Mouse (Mus musculus) stomach, embryonic 15.5 days (tissue): ENCODE results near the gene Atp8a1. TPM values are rescaled to one million over a fixed set of nuclear protein-coding genes. Genes with fewer than 3 reads are reported as not detected.

Experiments
- ATAC-seq: fragments of 200-750 bp; cut with Nextera tagmentation; 2 replicates; pipeline ENCODE4 v1.8.0; 2017; ENCODE audit warnings: low read depth, moderate number of reproducible peaks, moderate TSS enrichment; ENCODE audit not compliant: insufficient read depth, low FRiP score
- H3K27ac ChIP-seq: fragments of 300-500 bp; sonication (generic); 2 replicates; pipeline ENCODE4 v1.5.1; 2015; ENCODE audit warnings: mild to moderate bottlenecking, inconsistent platforms
- H3K27me3 ChIP-seq: fragments of 300-500 bp; sonication (generic); replicated peaks from 2 replicates; pipeline ENCODE4 v1.6.1; 2015; ENCODE audit warnings: inconsistent platforms
- H3K36me3 ChIP-seq: fragments of 300-500 bp; sonication (generic); 2 replicates; pipeline ENCODE4 v1.6.1; 2015; ENCODE audit warnings: inconsistent platforms
- H3K4me1 ChIP-seq: fragments of 300-500 bp; sonication (generic); 2 replicates; pipeline ENCODE4 v1.6.1; 2015; ENCODE audit warnings: inconsistent platforms
- H3K4me2 ChIP-seq: fragments of 300-500 bp; sonication (generic); 2 replicates; pipeline ENCODE4 v1.6.1; 2015; ENCODE audit warnings: mild to moderate bottlenecking, inconsistent platforms
- H3K4me3 ChIP-seq: fragments of 300-500 bp; sonication (generic); replicated peaks from 2 replicates; pipeline ENCODE4 v1.5.1; 2015; ENCODE audit warnings: inconsistent platforms
- H3K9ac ChIP-seq: fragments of 300-500 bp; sonication (generic); 2 replicates; pipeline ENCODE4 v1.6.1; 2015; ENCODE audit warnings: inconsistent platforms
- H3K9me3 ChIP-seq: fragments of 300-500 bp; sonication (generic); 2 replicates; pipeline ENCODE4 v1.6.1; 2016; ENCODE audit warnings: inconsistent platforms
- WGBS: fragments of 180-500 bp; shearing (Covaris S2); methylation state at CpG from one replicate; pipeline ENCODE4 v1.1.7; 2015; 5-methylcytosine and 5-hydroxymethylcytosine counted together
- polyA plus RNA-seq: library from polyadenylated mRNA; unstranded; fragments of >200 nt; fragmentation: Nextera tagmentation; extraction: Ambion mirVana; gene quantifications from 2 replicates; pipeline ENCODE4 v1.2.1, GENCODE M21; 2015

Gene Atp8a1
- polyA plus RNA-seq, 1 experiment from 2014 or later, result 13.5 TPM

- ATAC-seq, result no peak
- WGBS, result 69% methylated on average over 14 of the region's 14 CpGs
Observed at GRCm38 (mm10) chr5:67655696-67656519, 191.3 kb downstream of the Atp8a1 start.

GRCm38 (mm10) chr5:67654572-67654971 lies 192.7 kb downstream of the Atp8a1 start:
- no peak for ATAC-seq
- Histone ChIP-seq H3K27ac (no peak overlapping the region), H3K4me3 (no peak overlapping the region), H3K9me3 (no peaks in the 10 kb centered on the region), H3K36me3 (no peaks in the 10 kb centered on the region), H3K4me2 (no peak overlapping the region), H3K9ac (no peak overlapping the region), H3K27me3 (no peaks in the 10 kb centered on the region), H3K4me1 (no peaks in the 10 kb centered on the region)
- WGBS, result 85% methylated on average over 5 of the region's 5 CpGs

More at GRCm38 (mm10) chr5:67655696-67656519, 191.3 kb downstream of the Atp8a1 start:
- Histone ChIP-seq H3K36me3 (no peaks in the 10 kb centered on the region), H3K9ac (no peak overlapping the region), H3K27me3 (no peaks in the 10 kb centered on the region), H3K27ac (no peak overlapping the region), H3K4me2 (no peak overlapping the region), H3K4me3 (no peak overlapping the region), H3K9me3 (no peaks in the 10 kb centered on the region), H3K4me1 (no peaks in the 10 kb centered on the region)

- whole genome bisulfite sequencing, result 90% methylated on average over 3 of the region's 3 CpGs
- no peaks in the 10 kb centered on the region for H3K36me3 ChIP-seq
- H3K4me2 ChIP-seq, result no peak overlapping the region
Observed at GRCm38 (mm10) chr5:67653543-67653942, 193.7 kb downstream of the Atp8a1 start.

GRCm38 (mm10) chr5:67652468-67652867 lies 194.8 kb downstream of the Atp8a1 start:
- H3K4me1 ChIP-seq, result no peaks in the 10 kb centered on the region
- 38% methylated on average over 4 of the region's 4 CpGs for WGBS
- H3K4me3 ChIP-seq, result no peak overlapping the region
- H3K36me3 ChIP-seq, result no peaks in the 10 kb centered on the region
- no peaks in the 10 kb centered on the region for H3K27me3 ChIP-seq
- no peak overlapping the region for H3K27ac ChIP-seq
- H3K9ac ChIP-seq, result no peak overlapping the region
- ATAC-seq, result peak; percentile 53; the same call in 1 of the 2 replicates
- no peaks in the 10 kb centered on the region for H3K9me3 ChIP-seq
- no peak overlapping the region for H3K4me2 ChIP-seq

More at GRCm38 (mm10) chr5:67653543-67653942, 193.7 kb downstream of the Atp8a1 start:
- no peaks in the 10 kb centered on the region for H3K27me3 ChIP-seq
- no peaks in the 10 kb centered on the region for H3K9me3 ChIP-seq
- H3K9ac ChIP-seq, result no peak overlapping the region
- H3K4me3 ChIP-seq, result no peak overlapping the region
- no peak for ATAC-seq
- no peak overlapping the region for H3K27ac ChIP-seq
- no peaks in the 10 kb centered on the region for H3K4me1 ChIP-seq

- ATAC-seq, result no peak
- Histone ChIP-seq H3K4me2 (no peak overlapping the region), H3K27ac (no peak overlapping the region), H3K9ac (no peak overlapping the region), H3K36me3 (no peaks in the 10 kb centered on the region), H3K4me1 (no peaks in the 10 kb centered on the region), H3K4me3 (no peak overlapping the region), H3K9me3 (no peaks in the 10 kb centered on the region), H3K27me3 (no peaks in the 10 kb centered on the region)
- 88% methylated on average over 5 of the region's 5 CpGs for WGBS
Observed at GRCm38 (mm10) chr5:67650021-67650420, 197.2 kb downstream of the Atp8a1 start.

- Histone ChIP-seq H3K27ac (no peak overlapping the region), H3K4me1 (no peaks in the 10 kb centered on the region), H3K36me3 (no peaks in the 10 kb centered on the region), H3K4me3 (no peak overlapping the region), H3K4me2 (no peak overlapping the region), H3K27me3 (no peaks in the 10 kb centered on the region), H3K9me3 (no peaks in the 10 kb centered on the region), H3K9ac (no peak overlapping the region)
- no peak for ATAC-seq
- WGBS, result 84% methylated on average over 4 of the region's 4 CpGs
Observed at GRCm38 (mm10) chr5:67649156-67649555, 198.1 kb downstream of the Atp8a1 start.

- Histone ChIP-seq H3K9me3 (no peaks in the 10 kb centered on the region), H3K4me3 (no peak overlapping the region), H3K36me3 (no peaks in the 10 kb centered on the region), H3K4me2 (no peak overlapping the region), H3K27me3 (no peaks in the 10 kb centered on the region), H3K4me1 (no peaks in the 10 kb centered on the region), H3K27ac (no peak overlapping the region), H3K9ac (no peak overlapping the region)
- WGBS, result 84% methylated on average over 21 of the region's 21 CpGs
- ATAC-seq, result no peak
Observed at GRCm38 (mm10) chr5:67647568-67647967, 199.7 kb downstream of the Atp8a1 start.

GRCm38 (mm10) chr5:67646756-67647529 lies 200.3 kb downstream of the Atp8a1 start:
- H3K36me3 ChIP-seq, result no peaks in the 10 kb centered on the region
- H3K4me2 ChIP-seq, result no peak overlapping the region
- no peaks in the 10 kb centered on the region for H3K27me3 ChIP-seq
- WGBS, result 69% methylated on average over 20 of the region's 20 CpGs
- no peak for ATAC-seq
- no peak overlapping the region for H3K27ac ChIP-seq
- H3K4me1 ChIP-seq, result no peaks in the 10 kb centered on the region
- H3K9ac ChIP-seq, result no peak overlapping the region
- H3K4me3 ChIP-seq, result no peak overlapping the region
- H3K9me3 ChIP-seq, result no peaks in the 10 kb centered on the region

- Histone ChIP-seq H3K4me2 (no peak overlapping the region), H3K27me3 (no peaks in the 10 kb centered on the region), H3K4me3 (no peak overlapping the region), H3K27ac (no peak overlapping the region), H3K4me1 (no peaks in the 10 kb centered on the region), H3K9ac (no peak overlapping the region), H3K36me3 (no peaks in the 10 kb centered on the region), H3K9me3 (no peaks in the 10 kb centered on the region)
- 91% methylated on average over 5 of the region's 5 CpGs for WGBS
- no peak for ATAC-seq
Observed at GRCm38 (mm10) chr5:67643537-67644255, 203.5 kb downstream of the Atp8a1 start.

GRCm38 (mm10) chr5:67641406-67642120 lies 205.7 kb downstream of the Atp8a1 start:
- Histone ChIP-seq H3K36me3 (no peaks in the 10 kb centered on the region), H3K27me3 (no peaks in the 10 kb centered on the region), H3K9ac (no peak overlapping the region), H3K9me3 (no peaks in the 10 kb centered on the region), H3K4me1 (no peaks in the 10 kb centered on the region), H3K4me2 (no peak overlapping the region), H3K27ac (no peak overlapping the region), H3K4me3 (no peak overlapping the region)
- 60% methylated on average over 8 of the region's 8 CpGs for WGBS
- ATAC-seq, result no peak

- 71% methylated on average over 8 of the region's 8 CpGs for WGBS
- no peak overlapping the region for H3K4me3 ChIP-seq
- H3K36me3 ChIP-seq, result no peaks in the 10 kb centered on the region
- H3K27me3 ChIP-seq, result no peaks in the 10 kb centered on the region
- no peak for ATAC-seq
- H3K4me1 ChIP-seq, result no peaks in the 10 kb centered on the region
- H3K27ac ChIP-seq, result no peak overlapping the region
- H3K4me2 ChIP-seq, result no peak overlapping the region
- no peaks in the 10 kb centered on the region for H3K9me3 ChIP-seq
- H3K9ac ChIP-seq, result no peak overlapping the region
Observed at GRCm38 (mm10) chr5:67640596-67641312, 206.5 kb downstream of the Atp8a1 start.
